Mouse (Mus musculus) right cerebral cortex, postnatal 25 days (tissue): ENCODE data around the gene Gm42688.
A peak's percentile ranks its signal among the peaks of the same experiment; 100 is the strongest.

Experiments
- DNase-seq: peaks from one replicate; pipeline ENCODE4 v3.0.0; 2022

Gm42688 gene

DNA sequence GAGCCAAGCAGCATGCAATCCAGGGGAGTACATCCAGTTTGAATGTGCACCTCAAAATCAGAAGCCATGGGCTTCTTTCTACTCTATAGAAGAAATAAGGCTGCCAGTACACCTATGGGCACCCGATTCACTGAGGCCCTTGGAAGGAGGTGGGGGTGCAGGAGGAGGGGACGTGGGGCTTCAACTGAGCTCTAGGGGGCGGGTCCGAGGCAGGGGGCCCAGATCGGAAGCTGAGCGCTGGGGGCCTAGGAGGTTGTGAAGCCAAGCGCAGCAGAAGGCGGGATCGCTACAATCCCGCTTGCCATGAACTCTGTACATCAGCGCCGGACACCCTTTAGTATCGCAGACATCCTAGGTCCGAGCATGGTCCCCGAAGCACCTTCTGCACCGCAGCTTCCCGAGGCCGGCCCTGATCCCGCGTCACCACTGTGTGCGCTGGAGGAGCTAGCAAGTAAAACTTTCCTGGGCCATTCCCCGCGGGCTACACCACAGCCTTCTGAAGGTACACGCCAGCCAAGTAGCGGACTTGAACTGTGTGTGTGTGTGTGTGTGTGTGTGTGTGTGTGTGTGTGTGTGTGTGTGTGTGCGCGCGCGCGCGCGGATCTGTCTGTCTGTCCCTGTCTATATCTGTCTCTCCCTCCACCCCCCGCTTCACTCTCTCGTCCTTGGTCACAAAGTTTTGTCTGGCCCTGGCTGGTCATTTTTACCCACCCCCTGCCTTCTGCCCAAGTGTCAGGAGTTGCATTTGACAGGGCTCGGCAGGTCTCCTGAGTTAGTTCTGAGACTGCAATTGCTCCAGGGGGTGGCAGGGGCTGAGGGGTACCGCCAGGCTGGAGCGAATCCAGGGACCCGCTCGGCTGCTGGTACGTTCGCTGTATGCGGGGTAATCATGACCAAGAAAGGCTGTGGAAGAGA lies 15.0 kb upstream of the Gm42688 start, which contains the start of gene Lbx2:
Lbx2 (plus strand) TSS at position 247 of the 915 bp plus-strand sequence.
- DNase-seq = no peak

GRCm38 (mm10) chr6:83087205-83087925 lies 14.1 kb upstream of the Gm42688 start:
- DNase-seq = no peak

- DNase-seq = no peak
Observed at GRCm38 (mm10) chr6:83087926-83088260, 13.5 kb upstream of the Gm42688 start.

GRCm38 (mm10) chr6:83092416-83093127 lies 8.8 kb upstream of the Gm42688 start:
- no peak for DNase-seq

DNA sequence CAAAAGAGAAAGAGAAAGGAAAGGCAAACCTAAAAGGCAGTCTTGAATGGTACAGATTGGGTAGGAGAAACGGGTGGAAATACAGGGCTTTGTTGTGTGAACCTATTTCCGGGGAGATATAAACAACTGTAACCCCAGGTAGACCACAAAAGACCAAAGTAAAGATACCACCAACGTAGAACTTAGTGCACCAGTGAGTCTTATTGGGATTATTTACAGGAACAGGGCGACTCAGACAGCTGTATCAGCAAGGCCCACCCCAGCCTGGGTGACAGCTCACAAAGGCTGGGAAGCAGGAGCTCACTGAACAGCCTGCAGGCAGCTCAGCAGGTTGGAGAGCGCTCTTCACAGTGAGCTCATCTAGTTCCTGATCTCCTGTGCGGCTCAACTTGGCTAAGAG lies 5.4 kb upstream of the Gm42688 start:
- DNase-seq = no peak

GRCm38 (mm10) chr6:83098411-83098810 lies 3.0 kb upstream of the Gm42688 start:
- DNase-seq = no peak

GRCm38 (mm10) chr6:83101688-83102556 lies 505 bp downstream of the Gm42688 start:
- DNase-seq = peak; percentile 72

- DNase-seq = no peak
Observed at GRCm38 (mm10) chr6:83103130-83103650, 1.8 kb downstream of the Gm42688 start.

GRCm38 (mm10) chr6:83104158-83104557 lies 2.7 kb downstream of the Gm42688 start:
- DNase-seq = no peak

DNA sequence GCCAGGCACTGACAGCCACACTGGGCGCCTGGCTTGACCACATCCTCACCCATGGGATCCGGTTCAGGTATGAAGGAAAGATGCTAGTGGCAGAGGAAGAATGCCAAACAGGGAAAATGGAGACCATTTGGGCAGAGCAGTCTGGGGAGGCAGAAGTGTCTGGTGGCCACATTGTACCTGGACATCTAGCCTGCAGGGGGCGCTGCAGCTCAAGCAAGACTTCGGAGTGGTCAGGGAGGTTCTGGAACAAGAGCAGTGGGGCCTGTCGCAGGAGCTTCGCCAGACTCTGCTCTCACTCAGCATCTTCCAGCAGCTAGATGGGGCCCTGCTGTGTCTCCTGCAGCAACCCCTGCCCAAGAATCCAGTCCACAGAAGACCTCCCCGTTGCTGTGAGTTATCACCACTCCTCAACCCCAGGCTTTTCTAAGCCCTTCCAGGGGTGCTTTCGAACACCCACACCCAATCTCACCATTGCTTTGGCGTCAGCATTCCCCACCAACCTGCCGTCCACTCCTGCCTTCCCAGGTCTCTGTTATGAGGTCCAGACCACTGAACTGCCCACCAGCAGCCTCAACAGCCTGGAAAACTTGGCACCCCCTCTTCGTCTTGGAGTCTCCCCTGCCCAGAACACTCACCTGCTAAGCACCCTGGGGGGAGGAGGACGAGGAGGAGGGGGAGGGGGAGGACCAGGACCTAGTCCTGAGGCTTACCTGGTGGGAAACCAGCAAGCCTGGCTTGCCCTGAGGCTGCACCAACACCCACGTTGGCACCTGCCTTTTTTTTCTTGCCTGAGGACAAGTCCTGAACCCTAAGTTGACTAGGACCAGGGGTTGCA lies 6.4 kb downstream of the Gm42688 start:
- no peak for DNase-seq

DNA sequence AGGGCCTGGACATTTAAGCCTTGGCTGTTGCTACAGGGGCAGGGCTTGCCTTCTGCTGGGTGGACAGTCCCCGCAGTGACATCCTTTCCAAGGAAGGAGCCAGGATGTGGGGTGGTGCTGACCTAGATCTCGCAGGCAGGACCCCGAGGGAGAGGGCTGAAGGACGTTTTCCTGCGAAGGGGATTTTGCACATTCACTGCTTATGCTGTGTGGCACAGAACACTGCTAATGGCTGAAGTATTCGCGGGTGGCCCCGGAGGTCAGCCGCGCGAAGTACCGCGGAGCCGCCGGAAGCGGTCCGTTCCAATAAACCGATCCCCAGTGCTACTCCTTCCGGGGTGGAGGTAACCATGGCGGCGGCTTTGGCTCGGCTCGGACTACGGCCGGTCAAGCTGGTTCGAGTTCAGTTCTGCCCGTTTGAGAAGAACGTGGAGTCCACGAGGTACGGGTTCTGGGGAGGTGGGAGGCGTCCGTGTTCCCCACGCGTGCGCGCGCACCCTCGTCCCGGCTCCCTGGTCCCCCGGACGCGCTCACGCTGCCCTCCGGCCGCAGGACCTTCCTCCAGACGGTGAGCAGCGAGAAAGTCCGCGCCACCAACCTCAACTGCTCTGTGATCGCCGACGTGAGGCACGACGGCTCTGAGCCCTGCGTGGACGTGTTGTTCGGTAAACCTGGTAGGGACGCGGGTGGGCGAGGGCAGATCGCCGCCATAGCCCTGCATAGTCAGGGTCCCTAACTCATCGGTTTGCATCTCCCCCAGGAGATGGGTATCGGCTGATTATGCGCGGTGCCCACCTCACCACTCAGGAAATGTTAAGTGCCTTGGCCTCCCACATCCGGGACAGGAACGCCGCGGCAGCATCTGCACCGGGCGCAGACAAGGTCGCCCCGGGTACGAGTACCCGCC lies 7.6 kb downstream of the Gm42688 start, which contains the start of gene Mrpl53:
Mrpl53 (plus strand) TSS at position 279 of the 907 bp plus-strand sequence.
- peak; percentile 86 for DNase-seq

GRCm38 (mm10) chr6:83111510-83112136 lies 10.2 kb downstream of the Gm42688 start:
- no peak for DNase-seq

DNA sequence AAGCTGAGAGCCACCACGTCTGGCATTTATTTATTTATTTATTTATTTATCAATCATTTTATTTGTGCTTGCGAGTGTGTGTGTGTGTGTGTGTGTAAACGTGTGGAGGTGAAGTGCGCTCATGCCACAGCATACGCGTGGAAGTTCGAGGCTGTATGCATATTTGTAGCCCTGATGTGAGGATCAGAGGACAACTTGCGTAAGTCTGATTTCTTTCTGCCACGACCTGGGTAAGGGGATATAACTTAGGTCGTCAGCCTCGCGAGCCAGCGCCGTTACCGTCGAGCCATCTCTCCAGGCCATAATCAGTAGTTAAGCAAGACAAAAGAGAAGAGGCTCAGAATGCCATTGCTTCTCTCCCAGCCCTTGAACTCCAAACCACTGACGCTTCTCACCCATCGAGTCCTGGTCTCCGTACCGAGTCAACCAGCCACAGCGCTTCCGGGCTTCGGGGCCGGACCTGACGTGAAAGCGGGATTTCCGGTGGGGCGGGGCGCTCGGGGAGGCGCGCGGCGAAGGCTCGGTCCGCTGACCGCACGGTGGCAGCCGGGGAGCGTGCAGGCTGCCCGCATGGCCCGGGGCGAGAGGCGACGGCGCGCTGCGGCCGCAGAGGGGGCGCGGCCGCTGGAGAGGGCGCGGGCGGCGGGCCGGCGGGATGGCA lies 13.7 kb downstream of the Gm42688 start, which contains the start of gene Mogs:
Mogs (plus strand) TSS at position 486 of the 661 bp plus-strand sequence.
- peak; percentile 92 for DNase-seq

DNA sequence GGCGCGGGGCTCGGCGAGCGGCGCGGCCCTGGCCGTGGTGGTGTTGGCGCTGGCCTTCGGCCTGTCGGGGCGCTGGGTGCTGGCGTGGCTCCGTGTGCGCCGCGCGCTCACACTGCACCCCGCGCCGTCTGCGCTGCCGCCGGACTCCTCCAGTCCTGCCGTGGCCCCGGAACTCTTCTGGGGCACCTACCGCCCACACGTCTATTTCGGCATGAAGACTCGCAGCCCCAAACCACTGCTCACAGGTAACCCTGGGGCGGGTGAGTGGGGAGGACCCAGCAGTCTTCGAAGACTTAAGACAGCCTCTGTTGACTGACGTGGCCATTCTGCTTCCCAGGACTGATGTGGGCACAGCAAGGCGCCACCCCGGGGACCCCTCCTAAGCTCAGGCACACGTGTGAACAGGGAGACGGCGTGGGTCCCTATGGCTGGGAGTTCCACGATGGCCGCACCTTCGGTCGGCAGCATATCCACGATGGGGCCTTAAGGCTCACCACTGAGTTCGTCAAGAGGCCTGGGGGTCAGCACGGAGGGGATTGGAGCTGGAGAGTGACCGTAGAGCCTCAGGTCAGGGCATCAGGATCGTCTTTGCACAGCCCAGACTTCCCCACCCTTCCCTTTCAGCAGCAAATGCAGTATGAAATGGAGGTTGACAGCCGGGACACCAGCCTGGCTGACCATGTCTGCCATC lies 14.4 kb downstream of the Gm42688 start:
- no peak for DNase-seq

DNA sequence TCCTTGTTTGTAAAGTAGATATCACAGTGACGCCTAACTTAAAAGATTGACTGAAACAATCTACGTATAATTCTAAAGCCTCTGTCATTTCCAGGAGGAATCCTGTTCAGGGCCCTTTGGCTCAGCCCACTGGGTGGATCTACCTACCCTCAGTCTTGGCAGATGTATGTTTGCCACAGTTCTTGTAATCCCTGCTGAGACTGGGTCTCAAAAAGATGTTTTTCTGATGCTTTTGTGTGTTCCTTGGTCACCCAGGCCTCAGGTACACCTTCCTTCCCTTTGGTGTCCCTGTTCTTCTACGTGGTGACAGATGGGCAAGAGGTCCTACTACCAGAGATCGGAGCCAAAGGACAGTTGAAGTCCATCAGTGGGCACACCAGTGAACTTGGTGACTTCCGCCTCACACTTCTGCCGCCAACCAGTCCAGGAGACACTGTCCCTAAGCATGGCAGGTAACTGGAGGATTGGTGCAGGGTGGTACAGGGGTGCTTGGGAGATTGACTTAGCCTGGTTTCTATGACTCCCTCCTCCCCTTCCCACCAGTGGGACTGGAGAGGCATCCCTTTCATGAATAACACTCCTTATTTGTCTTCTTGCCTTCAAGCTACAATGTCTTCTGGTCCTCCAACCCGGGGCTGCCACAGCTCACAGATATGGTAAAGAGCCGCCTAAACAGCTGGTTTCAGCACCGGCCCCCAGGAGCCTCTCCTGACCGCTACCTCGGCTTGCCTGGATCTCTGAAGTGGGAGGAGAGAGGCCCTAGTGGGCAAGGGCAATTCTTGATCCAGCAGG lies 15.2 kb downstream of the Gm42688 start:
- no peak for DNase-seq

- no peak for DNase-seq
Observed at GRCm38 (mm10) chr6:83117165-83117438, 15.7 kb downstream of the Gm42688 start.

- DNase-seq = no peak
Observed at GRCm38 (mm10) chr6:83117616-83118015, 16.2 kb downstream of the Gm42688 start.

DNA sequence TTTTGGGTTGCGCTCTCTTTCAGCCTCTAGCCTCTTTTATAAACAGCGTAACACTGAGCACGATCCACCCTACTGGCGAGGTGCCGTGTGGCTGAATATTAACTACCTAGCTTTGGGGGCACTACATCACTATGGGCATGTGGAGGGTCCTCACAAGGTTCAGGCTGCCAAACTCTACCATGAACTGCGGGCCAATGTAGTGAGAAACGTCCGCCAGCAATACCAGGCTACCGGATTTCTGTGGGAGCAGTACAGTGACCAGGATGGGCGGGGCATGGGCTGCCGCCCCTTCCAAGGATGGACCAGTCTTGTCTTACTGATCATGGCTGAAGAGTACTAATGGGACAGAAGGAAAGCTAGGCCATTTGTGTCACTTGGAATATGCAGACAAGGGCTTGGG lies 17.0 kb downstream of the Gm42688 start:
- DNase-seq = no peak
